Mouse (Mus musculus) adrenal gland, adult 2 months (tissue): ENCODE results near the gene Magea10. TPM values are rescaled to one million over a fixed set of nuclear protein-coding genes. Genes with fewer than 3 reads are reported as not detected.

ENCODE experiments used
- DNase-seq: peaks from one replicate; pipeline ENCODE4 v3.0.0; 2021
- long read RNA-seq: library from polyadenylated mRNA; stranded (forward); transcript quantifications from one replicate; pipeline ENCODE4 v2.0.0, GENCODE M21; 2021
- polyA plus RNA-seq: library from polyadenylated mRNA; depleted of rRNA; stranded (reverse); fragments of >200 nt; gene quantifications from 2 replicates; pipeline ENCODE4 v1.2.3, GENCODE M21; 2012; rRNA removed
- total RNA-seq, 2 experiments: library from RNA; stranded (reverse); gene quantifications; 2 replicates each; pipeline ENCODE4 v1.2.3; 2021

Gene Magea10
- total RNA-seq (not detected), polyA plus RNA-seq (not detected in 2 replicates)
- long read RNA-seq, result 0 reads

DNA sequence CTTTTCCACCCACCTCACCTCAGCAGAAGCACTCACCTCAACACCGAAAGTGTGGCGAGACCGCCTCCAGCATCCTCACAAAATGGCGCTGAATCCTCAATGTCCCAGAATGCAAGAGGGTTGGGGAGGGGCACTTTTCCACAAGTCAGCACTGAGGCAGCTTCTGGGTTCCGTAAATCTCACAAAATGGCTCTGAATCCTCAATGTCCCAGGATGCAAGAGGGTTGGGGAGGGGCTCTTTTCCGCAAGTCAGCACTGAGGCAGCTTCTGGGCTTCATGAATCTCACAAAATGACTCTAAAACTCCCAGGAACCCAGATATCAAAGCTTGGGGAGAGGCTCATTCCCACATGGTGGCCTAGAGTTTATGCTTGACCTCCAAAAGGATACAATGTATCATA lies at the start of gene Magea10:
Gene Magea10, minus strand, starts transcription at position 101 of the 400 bp plus-strand sequence.
- no peak for DNase-seq

DNA sequence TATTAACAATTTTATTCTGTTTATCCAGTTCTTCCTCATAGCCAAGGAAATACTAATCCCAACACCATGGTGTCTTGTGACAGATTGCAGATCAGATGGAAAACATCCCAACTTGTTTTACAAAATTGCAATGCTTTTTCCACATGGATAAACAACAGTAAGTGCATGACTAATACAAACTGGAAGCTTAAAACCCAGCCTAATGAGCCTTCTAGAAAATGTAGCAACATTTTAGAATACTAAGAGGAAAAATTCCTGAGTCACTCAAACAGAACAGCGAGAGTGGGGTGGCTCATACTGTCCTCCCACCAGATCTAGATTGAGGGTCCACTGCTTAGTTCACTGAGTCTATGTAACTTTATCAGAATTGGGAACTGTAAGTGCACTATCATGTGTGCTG lies 4.7 kb downstream of the Magea10 start:
- no peak for DNase-seq

Other genes starting within 250 kb of the Magea10 start
- not detected for gene Magea4, start 164.8 kb downstream of the Magea10 start, total RNA-seq
- gene Magea4, start 164.8 kb downstream of the Magea10 start, polyA plus RNA-seq, result not detected in 2 replicates
- gene Gabre, start 112.1 kb downstream of the Magea10 start, total RNA-seq, result 1 to 10 TPM in 1 of 2 experiments, under 1 TPM in 1; 0.48 to 1.0 TPM
- gene Gabre, start 112.1 kb downstream of the Magea10 start, polyA plus RNA-seq, result 0.93 and 1.1 TPM in 2 replicates